Mouse (Mus musculus) bone marrow macrophage, adult 2 months (primary cell): Measurements from ENCODE around the gene Gpr183.

Source experiments
- CTCF ChIP-seq: IDR thresholded peaks from 2 replicates; pipeline ENCODE4 v1.5.1; 2012; ENCODE audit warnings: low read depth, mild to moderate bottlenecking, low read length, moderate library complexity
- POLR2A ChIP-seq: IDR thresholded peaks from 2 replicates; pipeline ENCODE4 v1.6.1; 2012; ENCODE audit warnings: mild to moderate bottlenecking, low read depth, low read length, borderline replicate concordance

- TF ChIP-seq POLR2A (no peak), CTCF (no peak)
Observed at GRCm38 (mm10) chr14:121922016-121922415, 43.0 kb downstream of the Gpr183 start.
